Comparison of ENCODE assay signal across 22 mouse cellular contexts in genomic region chr1:105263283-105264033, GRCm38 (mm10).
DNase-seq lines count a peak whose midpoint lies in the region; ATAC-seq lines count a peak whose summit lies in the region.
"Had no signal": no experiment of that assay in that cellular context is flagged by ENCODE, and none has a peak within 500 bp of the region (broad histone marks: within the 10 kb centered on the region; RNA-seq: fewer than 3 reads in every experiment).

No protein-coding gene starts in this region.

- H3K36me3 ChIP-seq in embryonic facial prominence, embryonic 11.5 days (replicated peaks; ENCODE audit: control insufficient read depth, insufficient read depth, low read depth, low read length), result no peaks in the 10 kb centered on the region
- H3K36me3 ChIP-seq in embryonic facial prominence, embryonic 10.5 days (replicated peaks), result no peaks in the 10 kb centered on the region
- H3K36me3 ChIP-seq in heart, embryonic 16.5 days (ENCODE audit: control insufficient read depth, insufficient read depth), result no peaks in the 10 kb centered on the region
- no peaks in the 10 kb centered on the region for H3K36me3 ChIP-seq in midbrain, embryonic 14.5 days (ENCODE audit: control insufficient read depth, insufficient read depth, low read length)
- H3K36me3 ChIP-seq: liver, embryonic 12.5 days had no signal

- ATAC-seq in embryonic facial prominence, embryonic 11.5 days (replicated peaks; ENCODE audit: insufficient number of reproducible peaks, low FRiP score, low TSS enrichment, low read depth), result no peak
- ATAC-seq in heart, embryonic 16.5 days (replicated peaks; ENCODE audit: extremely low read depth, insufficient read depth, low FRiP score), result 0 out of 2 replicates have a peak, but pooled peaks have one; percentile 32
- peak; percentile 17; the same call in 1 of the 2 replicates for ATAC-seq in midbrain, embryonic 14.5 days (ENCODE audit: low FRiP score, low TSS enrichment)
- ATAC-seq: liver, embryonic 12.5 days had no signal

- WGBS in embryonic facial prominence, embryonic 11.5 days, result 67% methylated on average over 3 of the region's 3 CpGs
- WGBS in embryonic facial prominence, embryonic 10.5 days, result 82% methylated on average over 3 of the region's 3 CpGs
- 68% methylated on average over 3 of the region's 3 CpGs for WGBS in heart, embryonic 16.5 days
- 75% methylated on average over 3 of the region's 3 CpGs for WGBS in midbrain, embryonic 14.5 days

- no peaks in the 10 kb centered on the region for H3K9me3 ChIP-seq in embryonic facial prominence, embryonic 11.5 days (replicated peaks; ENCODE audit: control insufficient read depth, low read length)
- H3K9me3 ChIP-seq in embryonic facial prominence, embryonic 10.5 days, result no peaks in the 10 kb centered on the region
- no peaks in the 10 kb centered on the region for H3K9me3 ChIP-seq in heart, embryonic 16.5 days (replicated peaks; ENCODE audit: control insufficient read depth, low read length)
- H3K9me3 ChIP-seq in midbrain, embryonic 14.5 days (ENCODE audit: control insufficient read depth, low read length), result no peaks in the 10 kb centered on the region
- H3K9me3 ChIP-seq: liver, embryonic 12.5 days; megakaryocyte, embryonic 14.5 days had no signal

- no peak overlapping the region for H3K4me3 ChIP-seq in embryonic facial prominence, embryonic 11.5 days (ENCODE audit: low read depth, low read length)
- no peak overlapping the region for H3K4me3 ChIP-seq in embryonic facial prominence, embryonic 10.5 days
- H3K4me3 ChIP-seq in heart, embryonic 16.5 days (ENCODE audit: low read length), result no peak overlapping the region
- no peak overlapping the region for H3K4me3 ChIP-seq in midbrain, embryonic 14.5 days (replicated peaks; ENCODE audit: low read depth, low read length)
- H3K4me3 ChIP-seq: heart, adult 2 months; layer of hippocampus, adult 2 months; liver, embryonic 12.5 days; megakaryocyte, embryonic 14.5 days; myocyte had no signal

- no peak overlapping the region for H3K9ac ChIP-seq in embryonic facial prominence, embryonic 11.5 days (replicated peaks; ENCODE audit: low read length)
- no peak overlapping the region for H3K9ac ChIP-seq in heart, embryonic 16.5 days (ENCODE audit: low read length)
- no peak overlapping the region for H3K9ac ChIP-seq in midbrain, embryonic 14.5 days (replicated peaks; ENCODE audit: low read length)
- H3K9ac ChIP-seq: liver, embryonic 12.5 days had no signal

- no peak overlapping the region for H3K27ac ChIP-seq in embryonic facial prominence, embryonic 11.5 days (replicated peaks; ENCODE audit: low read depth, low read length)
- H3K27ac ChIP-seq in embryonic facial prominence, embryonic 10.5 days (replicated peaks), result no peak overlapping the region
- H3K27ac ChIP-seq in heart, embryonic 16.5 days (ENCODE audit: low read length), result no peak overlapping the region
- no peak overlapping the region for H3K27ac ChIP-seq in midbrain, embryonic 14.5 days (replicated peaks; ENCODE audit: low read depth, low read length)
- H3K27ac ChIP-seq: heart, adult 2 months; layer of hippocampus, adult 2 months; liver, embryonic 12.5 days had no signal

- peak; percentile 4 for DNase-seq in embryonic facial prominence, embryonic 11.5 days (ENCODE audit: low spot score)
- DNase-seq in embryonic facial prominence, embryonic 10.5 days (ENCODE audit: low spot score), result no peak
- DNase-seq in heart, postnatal 4 days, result no peak
- DNase-seq in brain, adult 2 months (ENCODE audit: low read depth, low spot score), result peak; percentile 39
- DNase-seq in midbrain, embryonic 14.5 days, result peak; percentile 6
- no peak for DNase-seq in cerebellum, adult 9-11 months
- no peak for DNase-seq in kidney, adult 8-10 months
- DNase-seq: adrenal gland, adult 2 months; cerebellum, postnatal 25 days; embryo, embryonic 11 days; gastrocnemius, postnatal 14 days; heart, adult 2 months; kidney, adult 18-20 months; kidney, postnatal 14 days; layer of hippocampus, postnatal 36 days; lung, adult 2 months; thymus, postnatal 14 days had no signal

- H3K4me2 ChIP-seq in embryonic facial prominence, embryonic 11.5 days (ENCODE audit: low read depth, low read length), result no peak overlapping the region
- no peak overlapping the region for H3K4me2 ChIP-seq in heart, embryonic 16.5 days (ENCODE audit: low read depth, low read length)
- no peak overlapping the region for H3K4me2 ChIP-seq in midbrain, embryonic 14.5 days (ENCODE audit: low read length)
- H3K4me2 ChIP-seq: liver, embryonic 12.5 days had no signal

- no peaks in the 10 kb centered on the region for H3K4me1 ChIP-seq in embryonic facial prominence, embryonic 11.5 days (ENCODE audit: control insufficient read depth, insufficient read depth, low read length)
- H3K4me1 ChIP-seq in embryonic facial prominence, embryonic 10.5 days, result no peaks in the 10 kb centered on the region
- no peaks in the 10 kb centered on the region for H3K4me1 ChIP-seq in heart, embryonic 16.5 days (ENCODE audit: control insufficient read depth, insufficient read depth, low read length)
- no peaks in the 10 kb centered on the region for H3K4me1 ChIP-seq in midbrain, embryonic 14.5 days (ENCODE audit: control insufficient read depth, insufficient read depth, low read length)
- H3K4me1 ChIP-seq: liver, embryonic 12.5 days; megakaryocyte, embryonic 14.5 days had no signal

- H3K27me3 ChIP-seq in embryonic facial prominence, embryonic 11.5 days (ENCODE audit: control insufficient read depth, insufficient read depth, low read length), result no peaks in the 10 kb centered on the region
- no peaks in the 10 kb centered on the region for H3K27me3 ChIP-seq in embryonic facial prominence, embryonic 10.5 days (replicated peaks; ENCODE audit: low read depth, poor library complexity, severe bottlenecking)
- no peaks in the 10 kb centered on the region for H3K27me3 ChIP-seq in heart, embryonic 16.5 days (ENCODE audit: control insufficient read depth, insufficient read depth, low read length)
- H3K27me3 ChIP-seq in midbrain, embryonic 14.5 days (ENCODE audit: control insufficient read depth, insufficient read depth, low read length), result no peaks in the 10 kb centered on the region
- H3K27me3 ChIP-seq: liver, embryonic 12.5 days; megakaryocyte, embryonic 14.5 days had no signal

Comparison
In these comparisons a context has a peak if more than half of its experiments do, and no peak if none do; other contexts are left out.
1. DNase-seq: peak in embryonic facial prominence, embryonic 11.5 days (single experiment), brain, adult 2 months (single experiment) and midbrain, embryonic 14.5 days (single experiment); none in embryonic facial prominence, embryonic 10.5 days (single experiment), heart, postnatal 4 days (single experiment), cerebellum, adult 9-11 months (single experiment) and kidney, adult 8-10 months (0 of 2).